Comparison of ENCODE assay signal across 8 mouse cellular contexts in the genomic region with DNA sequence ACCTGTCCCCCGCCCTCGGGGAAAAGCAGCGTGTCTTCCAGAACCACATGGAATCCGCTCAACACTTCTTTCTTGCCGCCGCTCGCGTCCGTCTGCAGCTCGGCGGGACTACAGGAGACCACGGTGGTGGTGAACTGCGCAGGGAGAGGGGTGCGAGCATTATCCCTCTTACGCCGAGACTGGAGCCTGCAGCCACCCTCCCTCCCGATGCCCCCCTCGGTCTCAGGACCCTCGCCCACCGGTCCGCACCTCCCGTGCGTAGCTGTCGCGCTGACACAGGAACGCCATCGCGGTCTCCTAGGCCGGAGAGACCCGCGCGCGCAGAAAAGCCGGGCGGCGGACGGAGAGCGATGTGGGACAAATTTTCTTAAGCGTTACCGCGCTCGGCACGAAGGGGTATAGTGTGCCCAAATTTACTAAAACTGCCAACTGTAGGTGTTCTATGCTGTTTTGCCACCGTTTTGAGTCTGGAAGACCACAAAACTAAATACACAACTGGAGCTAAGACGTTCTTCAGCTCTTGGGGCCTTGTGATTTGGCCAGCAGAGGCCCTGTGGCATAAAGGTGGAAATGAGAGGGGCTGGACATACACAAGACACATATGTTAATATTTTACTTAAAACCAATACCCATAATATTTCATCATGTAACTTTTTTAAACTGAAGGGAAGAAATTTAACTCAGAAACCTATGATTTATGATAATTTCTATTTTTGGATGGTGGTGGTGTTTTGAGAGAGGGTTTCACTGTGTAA. TPM values are rescaled to one million over a fixed set of nuclear protein-coding genes. Genes with fewer than 3 reads are reported as not detected.
DNase-seq lines count a peak whose midpoint lies in the region; ATAC-seq and TF ChIP-seq lines count a peak whose summit lies in the region.

A gene (minus strand): TSS at position 515 of the 755 bp plus-strand sequence.

- H3K36me3 ChIP-seq in hindbrain, embryonic 10.5 days = peaks cover 27% of the 10 kb centered on the region
- peaks cover 8% of the 10 kb centered on the region for H3K36me3 ChIP-seq in lung, embryonic 15.5 days
- peaks cover 4% of the 10 kb centered on the region; the same call in 1 of the 2 replicates for H3K36me3 ChIP-seq in thymus, adult 2 months (ENCODE audit: control insufficient read depth, insufficient read depth, low read length)

- DNase-seq in MN1 (ENCODE audit: low spot score) = peak; percentile 87
- peak; percentile 87 for DNase-seq in cerebellum, adult 9-10 months
- peak; percentile 59 to 92 for DNase-seq in frontal cortex, adult 2 months (ENCODE audit: extremely low spot score in 1 of 2, low spot score in 1 of 2)
- DNase-seq in hindbrain, embryonic 10.5 days (ENCODE audit: low spot score) = peak; percentile 88
- DNase-seq in layer of hippocampus, adult 9-10 months (ENCODE audit: low spot score) = peak; percentile 74
- DNase-seq in ovary, adult 18-20 months (ENCODE audit: low spot score) = peak; percentile 72
- DNase-seq in thymus, adult 2 months = peak; percentile 91

- peak within 1 kb of the TSS; percentile 68 for H3K4me3 ChIP-seq in hindbrain, embryonic 10.5 days
- H3K4me3 ChIP-seq in lung, embryonic 15.5 days = peak within 1 kb of the TSS; percentile 96
- H3K4me3 ChIP-seq in thymus, adult 2 months (ENCODE audit: control insufficient read depth, insufficient read depth, low read length) = peak within 1 kb of the TSS; percentile 92

- H3K9me3 ChIP-seq in hindbrain, embryonic 10.5 days = no peaks in the 10 kb centered on the region
- H3K9me3 ChIP-seq in lung, embryonic 15.5 days = no peaks in the 10 kb centered on the region

- peak; percentile 75; the same call in 1 of the 2 replicates for ATAC-seq in lung, embryonic 15.5 days (ENCODE audit: borderline replicate concordance, extremely low read depth, low FRiP score, low TSS enrichment)

- peaks cover 10% of the 10 kb centered on the region for H3K4me1 ChIP-seq in hindbrain, embryonic 10.5 days (replicated peaks)
- peaks cover 7% of the 10 kb centered on the region for H3K4me1 ChIP-seq in lung, embryonic 15.5 days
- 0 out of 2 replicates have a peak, but pooled peaks cover 3% of the 10 kb centered on the region for H3K4me1 ChIP-seq in thymus, adult 2 months (replicated peaks; ENCODE audit: control insufficient read depth, insufficient read depth, low read length)

- no peaks in the 10 kb centered on the region for H3K27me3 ChIP-seq in hindbrain, embryonic 10.5 days (ENCODE audit: insufficient read depth, poor library complexity, severe bottlenecking)
- H3K27me3 ChIP-seq in lung, embryonic 15.5 days = no peaks in the 10 kb centered on the region
- H3K27me3 ChIP-seq in thymus, adult 2 months (ENCODE audit: control insufficient read depth, insufficient read depth, low read length) = no peaks in the 10 kb centered on the region

- TF ChIP-seq POLR2A in thymus, adult 2 months (IDR thresholded peaks at IDR 0.05; ENCODE audit: control insufficient read depth, extremely low read depth, insufficient read depth, low read length, poor library complexity) = peak; percentile 73

- peak within 1 kb of the TSS; percentile 88 for H3K27ac ChIP-seq in hindbrain, embryonic 10.5 days
- H3K27ac ChIP-seq in lung, embryonic 15.5 days = peak within 1 kb of the TSS; percentile 68
- no peak within 1 kb of the TSS for H3K27ac ChIP-seq in thymus, adult 2 months (ENCODE audit: control insufficient read depth, insufficient read depth, low read length)

- peak within 1 kb of the TSS; percentile 70 for H3K4me2 ChIP-seq in lung, embryonic 15.5 days

- WGBS in hindbrain, embryonic 10.5 days = under 1% methylated on average over 45 of the region's 45 CpGs
- WGBS in lung, embryonic 15.5 days = under 1% methylated on average over 45 of the region's 45 CpGs
- WGBS in thymus, adult 2 months = under 1% methylated on average over 45 of the region's 45 CpGs

- peak within 1 kb of the TSS; percentile 89 for H3K9ac ChIP-seq in lung, embryonic 15.5 days

- TF ChIP-seq CTCF in thymus, adult 2 months (IDR thresholded peaks at IDR 0.05; ENCODE audit: borderline replicate concordance, control insufficient read depth, extremely low read depth, insufficient read depth, low read length, poor library complexity) = peak; percentile 52; the same call in 1 of the 2 replicates

RNA-seq across cellular contexts. Expression of the gene that starts here (rescaled TPM):
- polyA plus RNA-seq in frontal cortex, adult 2 months (2012; rRNA removed) = 49.2 and 53.5 TPM in 2 replicates
- 91.4 and 99.8 TPM in 2 replicates for polyA plus RNA-seq in hindbrain, embryonic 10.5 days (2016; fragmentation: Nextera tagmentation; extraction: Ambion mirVana)
- polyA plus RNA-seq in lung, embryonic 15.5 days (2015; fragmentation: Nextera tagmentation; extraction: Ambion mirVana) = 78.8 and 83.3 TPM in 2 replicates
- polyA plus RNA-seq in thymus, adult 2 months (2012; rRNA removed) = 33.4 and 37.2 TPM in 2 replicates
